Mouse (Mus musculus) right cerebral cortex, postnatal 25 days (tissue): Measurements from ENCODE around the gene Mucl3.

Source experiments
- DNase-seq: peaks from one replicate; pipeline ENCODE4 v3.0.0; 2022

The Mucl3 gene

DNA sequence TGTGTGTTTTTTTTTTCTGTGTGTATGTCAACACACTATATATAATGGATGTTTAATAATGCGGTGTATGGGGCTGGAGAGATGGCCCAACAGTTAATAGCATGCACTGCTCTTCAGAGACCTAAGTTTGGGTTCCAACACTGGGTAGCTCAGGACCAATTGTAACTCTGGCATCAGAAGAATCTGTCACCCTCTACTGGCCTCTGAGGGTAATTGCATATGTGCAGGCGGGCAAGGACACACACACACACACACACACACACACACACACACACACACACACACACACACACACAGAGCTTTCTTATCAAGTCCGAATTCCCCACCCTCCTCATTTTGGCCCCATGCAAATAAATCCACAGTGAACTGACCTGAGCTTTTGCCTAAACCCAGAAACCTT, 8.3 kb downstream of the Mucl3 start:
- DNase-seq: no peak

DNA sequence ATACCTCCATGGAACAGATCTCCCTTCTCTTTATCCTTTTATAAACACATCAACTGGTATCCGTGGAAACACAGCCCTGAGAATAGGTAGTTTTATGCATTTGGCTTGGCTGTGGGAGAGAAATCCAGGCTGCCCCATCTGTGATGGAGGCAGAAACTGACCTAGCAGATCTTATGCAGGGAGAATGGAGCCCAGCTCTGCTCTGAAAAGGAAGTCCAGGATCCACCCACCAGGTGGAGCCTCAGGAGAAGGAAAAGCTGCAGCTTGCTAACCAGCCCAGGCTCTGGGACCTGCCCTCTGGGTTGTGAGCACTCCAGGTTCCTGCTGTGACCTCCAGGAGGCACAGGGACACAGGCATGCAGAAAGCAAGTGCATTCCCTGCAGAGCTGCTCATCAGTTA, 9.5 kb downstream of the Mucl3 start:
- DNase-seq: peak; percentile 69

GRCm38 (mm10) chr17:35626537-35626936, 17.0 kb downstream of the Mucl3 start, which contains the start of gene Gm9573:
Gm9573 (minus strand) TSS chr17:35626637.
- DNase-seq: no peak

DNA sequence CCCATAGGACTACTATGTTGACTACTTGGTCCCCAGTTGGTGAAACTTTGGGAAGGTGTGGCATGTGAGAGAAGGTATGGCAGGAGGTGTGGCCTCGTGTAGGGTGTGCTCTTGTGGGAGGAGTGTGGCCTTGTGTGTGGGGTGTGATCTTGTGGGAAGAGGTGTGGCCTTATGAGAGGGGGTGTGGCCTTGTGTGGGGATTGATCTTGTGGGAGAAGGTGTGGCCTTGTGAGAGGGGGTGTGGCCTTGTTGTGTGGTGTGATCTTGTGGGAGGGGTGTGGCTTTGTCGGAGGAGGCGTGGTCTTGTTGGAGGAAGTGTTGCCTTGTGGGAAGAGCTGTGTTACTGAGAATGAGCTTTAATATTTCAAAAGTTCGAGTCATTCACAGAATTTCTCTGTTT, 26.4 kb downstream of the Mucl3 start:
- DNase-seq: no peak

DNA sequence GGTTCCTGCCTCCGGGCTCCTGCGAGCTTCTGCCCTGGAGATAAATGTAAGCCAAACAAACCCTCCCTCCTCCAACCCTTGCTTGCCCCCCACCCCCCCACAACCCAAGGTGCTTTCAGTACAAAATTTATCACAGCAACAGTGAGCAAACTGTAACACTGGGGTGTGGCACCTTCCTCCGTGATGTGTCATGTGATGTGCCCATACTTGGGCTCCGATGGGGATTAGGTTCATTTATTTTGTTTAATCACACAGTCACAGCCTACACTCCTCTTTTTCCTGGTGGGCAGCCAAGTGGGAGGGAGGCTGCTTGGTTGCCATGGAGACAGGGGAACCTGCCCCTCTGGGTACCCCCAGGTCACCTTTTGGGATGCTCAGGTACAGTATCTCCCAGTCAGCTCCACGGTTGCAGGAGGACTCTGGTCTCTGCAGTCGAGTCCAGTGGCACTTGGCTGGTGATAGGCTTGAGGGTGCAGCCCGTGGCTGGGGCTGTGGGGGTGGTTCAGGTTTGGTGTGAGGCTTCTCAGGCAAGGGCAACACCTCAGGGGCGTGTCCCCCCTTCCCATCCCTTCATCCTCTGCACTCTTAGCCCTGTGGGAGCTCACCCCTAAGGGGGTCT, 41.6 kb downstream of the Mucl3 start:
- no peak for DNase-seq

DNA sequence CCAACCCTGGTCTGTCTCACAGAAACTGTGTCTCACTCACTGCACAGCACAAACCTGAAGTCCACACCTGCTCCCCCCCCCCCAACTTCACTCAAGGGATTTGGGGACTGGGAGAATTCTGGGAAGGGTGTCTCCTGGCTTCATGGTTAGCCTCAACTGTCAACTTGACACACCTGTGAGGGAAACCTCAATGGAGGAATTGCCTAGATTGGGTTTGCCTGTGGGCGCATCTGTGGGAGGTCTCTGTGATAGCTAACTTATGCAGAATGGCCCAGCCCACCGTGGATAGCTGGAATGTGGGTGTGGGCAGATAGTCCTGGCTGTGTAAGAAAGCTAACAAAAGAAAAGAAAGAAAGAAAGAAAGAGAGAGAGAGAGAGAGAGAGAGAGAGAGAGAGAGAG, 42.2 kb downstream of the Mucl3 start, which contains the start of gene Sfta2:
Sfta2 (plus strand) TSS at position 301 of the 400 bp plus-strand sequence.
- no peak for DNase-seq

- no peak for DNase-seq
Measured at GRCm38 (mm10) chr17:35597399-35597798, 46.1 kb downstream of the Mucl3 start.

- no peak for DNase-seq
Measured at GRCm38 (mm10) chr17:35594456-35594855, 49.0 kb downstream of the Mucl3 start.

DNA sequence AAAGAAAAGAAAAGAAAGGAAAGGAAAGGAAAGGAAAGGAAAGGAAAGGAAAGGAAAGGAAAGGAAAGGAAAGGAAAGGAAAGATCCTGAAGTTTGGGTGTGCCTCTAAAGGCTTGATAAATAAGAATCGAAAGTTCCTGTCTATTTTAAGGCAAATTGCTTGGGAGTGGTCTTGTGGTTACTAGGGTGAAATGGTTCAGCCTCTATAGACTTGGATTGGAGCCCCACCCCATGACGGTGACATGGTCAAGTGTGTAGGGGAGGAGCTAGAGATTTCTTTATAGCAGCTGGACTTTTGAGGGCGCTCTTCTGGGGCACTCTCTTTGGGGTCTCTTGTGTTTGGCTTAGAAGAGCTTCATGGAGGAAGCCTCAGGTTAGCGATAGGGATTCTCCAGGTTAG, 49.7 kb downstream of the Mucl3 start:
- DNase-seq: no peak

GRCm38 (mm10) chr17:35592131-35592530, 51.4 kb downstream of the Mucl3 start:
- DNase-seq: no peak

DNA sequence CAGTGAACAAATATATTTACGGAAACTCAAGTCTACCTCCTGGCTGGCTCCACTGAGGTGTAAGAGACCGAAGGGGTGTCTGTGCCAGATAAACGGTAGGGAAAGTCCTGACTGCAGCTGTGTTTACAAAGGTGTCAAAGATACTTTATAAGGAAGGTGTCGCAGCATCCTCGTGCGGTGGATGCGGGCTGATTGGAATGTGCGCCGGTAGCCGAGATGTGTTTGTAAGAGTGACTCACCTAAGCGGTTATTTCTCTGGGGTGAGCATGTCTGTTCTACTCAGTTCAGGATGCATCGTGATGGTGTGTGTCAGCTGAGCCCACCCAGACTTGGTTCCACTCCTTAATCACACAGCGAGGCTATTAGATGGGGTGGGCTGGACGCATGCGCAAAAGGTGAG, 51.8 kb downstream of the Mucl3 start:
- DNase-seq: peak; percentile 27

DNA sequence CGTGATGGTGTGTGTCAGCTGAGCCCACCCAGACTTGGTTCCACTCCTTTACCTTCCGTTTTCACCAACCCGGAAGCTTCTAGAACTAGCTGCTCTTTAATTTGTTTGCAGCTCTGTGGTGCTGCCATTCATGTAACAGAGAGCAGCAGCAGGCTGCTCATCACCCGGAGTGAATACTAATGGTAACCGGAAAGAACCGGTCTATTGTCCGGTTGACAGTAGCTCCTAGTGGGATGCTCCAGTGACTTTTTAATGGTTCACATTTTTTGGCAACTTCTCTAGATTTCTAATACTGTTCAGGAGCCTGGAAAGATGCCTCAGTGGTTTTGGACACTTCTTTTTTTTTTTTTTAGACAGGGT, 52.3 kb downstream of the Mucl3 start:
- no peak for DNase-seq

DNA sequence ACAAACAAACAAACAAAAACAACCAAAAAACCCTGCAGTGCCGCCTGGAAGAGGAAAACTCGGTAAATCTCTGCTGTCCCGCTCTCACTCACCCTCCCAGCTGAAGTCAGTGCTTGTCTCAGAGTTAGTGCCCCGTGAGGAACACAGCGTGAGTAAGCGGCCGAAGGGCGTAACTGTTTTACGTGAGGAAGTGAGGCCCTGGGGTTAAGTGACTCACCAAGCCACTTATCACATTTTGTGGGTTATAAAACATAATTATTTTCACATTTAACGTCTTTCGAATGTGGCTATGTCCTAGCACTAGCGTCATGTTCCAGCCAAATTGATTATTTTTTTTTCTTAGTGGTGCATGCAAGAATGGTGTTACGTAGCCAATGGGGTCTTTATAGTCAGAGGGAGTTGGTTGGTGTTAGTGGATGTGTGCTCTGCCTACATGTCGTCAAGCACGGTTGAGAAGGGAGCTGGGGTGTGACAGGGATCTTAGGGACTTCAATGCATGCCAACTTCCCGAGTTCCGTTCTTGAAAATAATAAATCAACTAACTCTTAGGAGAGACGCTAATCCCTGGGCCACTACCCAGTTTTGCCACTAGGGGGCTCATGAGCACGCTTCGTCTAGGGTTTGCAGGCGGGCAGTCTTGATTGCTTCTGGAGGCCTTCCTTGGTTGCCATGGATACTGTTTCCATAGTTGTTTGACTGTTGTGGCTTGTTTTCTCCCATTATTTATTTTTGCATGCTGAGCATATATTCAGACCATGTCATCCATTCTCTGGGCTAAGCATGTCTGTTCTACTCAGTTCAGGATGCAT, 52.9 kb downstream of the Mucl3 start:
- DNase-seq: peak; percentile 71

GRCm38 (mm10) chr17:35588387-35588786, 55.1 kb downstream of the Mucl3 start:
- DNase-seq: no peak

GRCm38 (mm10) chr17:35587291-35587690, 56.2 kb downstream of the Mucl3 start:
- DNase-seq: no peak
